Mouse (Mus musculus): ENCODE measurements at regions not wholly inside any gene's neighbourhood (a gene's known extent, or its start where the extent isn't known, plus 50 kb on each side); places are given as distances from the start of the nearest gene placed in this dataset.
"Not testable (repeated sequence)": the region's sequence is repeated elsewhere in the genome, so short reads cannot be mapped to it uniquely, and the experiment has no call there.

DNA sequence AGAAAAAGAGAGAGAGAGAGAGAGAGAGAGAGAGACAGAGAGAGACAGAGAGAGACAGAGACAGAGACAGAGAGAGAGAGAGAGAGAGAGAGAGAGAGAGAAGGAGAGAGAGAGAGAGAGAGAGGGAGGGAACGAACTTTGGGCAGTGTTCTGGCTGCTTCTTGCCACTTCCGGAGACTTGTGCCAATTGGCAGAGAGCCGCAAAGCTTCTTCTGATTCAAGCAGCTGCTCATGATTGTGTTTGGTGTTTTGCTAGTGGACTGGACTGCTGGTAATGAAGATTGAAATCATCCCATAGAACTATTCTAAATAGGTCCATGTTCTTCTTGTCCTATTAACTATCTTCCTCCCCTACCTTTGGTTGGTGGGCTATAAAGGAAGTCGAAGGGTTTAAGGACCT is 347.1 kb downstream of the Samd5 start:
- not testable (repeated sequence) for TF ChIP-seq TCF12 (IDR thresholded peaks at IDR 0.05; ENCODE audit: insufficient read depth, poor library complexity, severe bottlenecking); POLR2A (IDR thresholded peaks at IDR 0.05; ENCODE audit: insufficient read length, low read depth); POLR2AphosphoS2 (IDR thresholded peaks at IDR 0.05; ENCODE audit: insufficient read length, low read depth); E2F4 (IDR thresholded peaks at IDR 0.05; ENCODE audit: insufficient read depth); USF1 (IDR thresholded peaks at IDR 0.05; ENCODE audit: low read depth); MAX (IDR thresholded peaks at IDR 0.05; ENCODE audit: low read depth); TCF3 (IDR thresholded peaks at IDR 0.05; ENCODE audit: insufficient read length, low read depth); MYOG (IDR thresholded peaks at IDR 0.05; ENCODE audit: control insufficient read depth in 1 of 3, insufficient read depth in 1 of 3, insufficient read length in 2 of 3, low read depth in 2 of 3); CEBPB (IDR thresholded peaks at IDR 0.05; ENCODE audit: insufficient read depth, poor library complexity, severe bottlenecking); SRF (IDR thresholded peaks at IDR 0.05; ENCODE audit: control insufficient read depth, insufficient read length, low read depth)
